19 mouse cellular contexts compared by ENCODE assay signal in genomic region chr9:44237128-44237527, GRCm38 (mm10). TPM values are rescaled to one million over a fixed set of nuclear protein-coding genes. Genes with fewer than 3 reads are reported as not detected.
DNase-seq lines count a peak whose midpoint lies in the region; ATAC-seq and TF ChIP-seq lines count a peak whose summit lies in the region.
"Had no signal": no experiment of that assay in that cellular context is flagged by ENCODE, and none has a peak within 500 bp of the region (broad histone marks: within the 10 kb centered on the region; RNA-seq: fewer than 3 reads in every experiment).

No protein-coding gene starts in this region.

- DNase-seq in embryonic facial prominence, embryonic 14.5 days (ENCODE audit: low spot score): no peak
- DNase-seq in embryonic facial prominence, embryonic 10.5 days (ENCODE audit: low spot score): no peak
- no peak for DNase-seq in spleen, adult 2 months (ENCODE audit: low read depth in 1 of 2, low spot score in 2 of 2)
- DNase-seq in spleen, adult 18-20 months: no peak
- peak; percentile 53 for DNase-seq in thymus, postnatal 25 days
- no peak for DNase-seq in cerebellum, adult 11-12 months
- DNase-seq: cerebellum, postnatal 25 days; liver, postnatal 0 days; right cerebral cortex, postnatal 14 days had no signal

- H3K36me3 ChIP-seq in embryonic facial prominence, embryonic 14.5 days (ENCODE audit: control insufficient read depth, insufficient read depth, low read length): no peaks in the 10 kb centered on the region
- no peaks in the 10 kb centered on the region for H3K36me3 ChIP-seq in embryonic facial prominence, embryonic 10.5 days (replicated peaks)
- H3K36me3 ChIP-seq in spleen, adult 2 months (ENCODE audit: control insufficient read depth, insufficient read depth, low read length): no peaks in the 10 kb centered on the region
- no peaks in the 10 kb centered on the region for H3K36me3 ChIP-seq in kidney, embryonic 16.5 days (ENCODE audit: insufficient read depth, low read length)
- H3K36me3 ChIP-seq in intestine, embryonic 15.5 days: no peaks in the 10 kb centered on the region
- H3K36me3 ChIP-seq: forebrain, embryonic 15.5 days; heart, embryonic 12.5 days; neural tube, embryonic 13.5 days had no signal

- no peak overlapping the region for H3K4me3 ChIP-seq in embryonic facial prominence, embryonic 14.5 days (ENCODE audit: low read depth, low read length)
- no peak overlapping the region for H3K4me3 ChIP-seq in embryonic facial prominence, embryonic 10.5 days
- H3K4me3 ChIP-seq in spleen, adult 2 months (ENCODE audit: extremely low read depth, insufficient read depth, insufficient read length): no peak overlapping the region
- H3K4me3 ChIP-seq in kidney, embryonic 16.5 days (ENCODE audit: low read length): no peak overlapping the region
- no peak overlapping the region for H3K4me3 ChIP-seq in intestine, embryonic 15.5 days (replicated peaks)
- H3K4me3 ChIP-seq: forebrain, embryonic 15.5 days; heart, embryonic 12.5 days; left cerebral cortex, adult 2 months; neural tube, embryonic 13.5 days had no signal

- H3K27ac ChIP-seq in embryonic facial prominence, embryonic 14.5 days (replicated peaks; ENCODE audit: low read depth, low read length): no peak overlapping the region
- no peak overlapping the region; the same call in 1 of the 2 replicates for H3K27ac ChIP-seq in embryonic facial prominence, embryonic 10.5 days (replicated peaks)
- H3K27ac ChIP-seq in spleen, adult 2 months (ENCODE audit: insufficient read depth, low read length): peak overlapping the region; percentile 75
- peak overlapping the region; percentile 77; the same call in 1 of the 2 replicates for H3K27ac ChIP-seq in kidney, embryonic 16.5 days (ENCODE audit: low read length)
- no peak overlapping the region for H3K27ac ChIP-seq in intestine, embryonic 15.5 days
- H3K27ac ChIP-seq: forebrain, embryonic 15.5 days; left cerebral cortex, adult 2 months; neural tube, embryonic 13.5 days; stomach, postnatal 0 days had no signal

- no peaks in the 10 kb centered on the region for H3K9me3 ChIP-seq in embryonic facial prominence, embryonic 14.5 days (ENCODE audit: control insufficient read depth, low read length)
- H3K9me3 ChIP-seq in embryonic facial prominence, embryonic 10.5 days: no peaks in the 10 kb centered on the region
- no peaks in the 10 kb centered on the region for H3K9me3 ChIP-seq in kidney, embryonic 16.5 days (ENCODE audit: low read length)
- no peaks in the 10 kb centered on the region for H3K9me3 ChIP-seq in intestine, embryonic 15.5 days
- H3K9me3 ChIP-seq: forebrain, embryonic 15.5 days; heart, embryonic 12.5 days; neural tube, embryonic 13.5 days had no signal

- no peak for TF ChIP-seq CTCF in spleen, adult 2 months (IDR thresholded peaks at IDR 0.05; ENCODE audit: extremely low read depth, insufficient read depth, insufficient read length, insufficient replicate concordance)

- TF ChIP-seq POLR2A in spleen, adult 2 months (IDR thresholded peaks at IDR 0.05; ENCODE audit: low read depth, low read length): no peak

- WGBS in embryonic facial prominence, embryonic 14.5 days: 55% methylated on average over 4 of the region's 4 CpGs
- WGBS in embryonic facial prominence, embryonic 10.5 days: 64% methylated on average over 4 of the region's 4 CpGs
- WGBS in spleen, adult 2 months: 69% methylated on average over 4 of the region's 4 CpGs
- whole genome bisulfite sequencing in kidney, embryonic 16.5 days: 42% methylated on average over 4 of the region's 4 CpGs
- WGBS in intestine, embryonic 15.5 days: 68% methylated on average over 4 of the region's 4 CpGs

- H3K4me1 ChIP-seq in embryonic facial prominence, embryonic 14.5 days (ENCODE audit: control insufficient read depth, insufficient read depth, low read length): peaks cover 4% of the 10 kb centered on the region
- peaks cover 30% of the 10 kb centered on the region for H3K4me1 ChIP-seq in embryonic facial prominence, embryonic 10.5 days
- H3K4me1 ChIP-seq in spleen, adult 2 months (ENCODE audit: control insufficient read depth, insufficient read depth, insufficient read length): peaks cover 19% of the 10 kb centered on the region
- peaks cover 20% of the 10 kb centered on the region for H3K4me1 ChIP-seq in kidney, embryonic 16.5 days (ENCODE audit: insufficient read depth, low read length)
- 0 out of 2 replicates have a peak, but pooled peaks cover 7% of the 10 kb centered on the region for H3K4me1 ChIP-seq in intestine, embryonic 15.5 days (replicated peaks)

- H3K4me2 ChIP-seq in embryonic facial prominence, embryonic 14.5 days (ENCODE audit: low read depth, low read length): no peak overlapping the region
- no peak overlapping the region for H3K4me2 ChIP-seq in kidney, embryonic 16.5 days (replicated peaks; ENCODE audit: low read depth, low read length)
- no peak overlapping the region for H3K4me2 ChIP-seq in intestine, embryonic 15.5 days (replicated peaks)
- H3K4me2 ChIP-seq: forebrain, embryonic 15.5 days; heart, embryonic 12.5 days; neural tube, embryonic 13.5 days had no signal

- H3K9ac ChIP-seq in embryonic facial prominence, embryonic 14.5 days (ENCODE audit: low read depth, low read length): 0 out of 2 replicates have a peak overlapping the region, but pooled peaks have one; percentile 27
- H3K9ac ChIP-seq in kidney, embryonic 16.5 days (replicated peaks; ENCODE audit: low read length): no peak overlapping the region
- H3K9ac ChIP-seq in intestine, embryonic 15.5 days: no peak overlapping the region
- H3K9ac ChIP-seq: forebrain, embryonic 15.5 days; heart, embryonic 12.5 days; liver, postnatal 0 days; neural tube, embryonic 13.5 days had no signal

- ATAC-seq in embryonic facial prominence, embryonic 14.5 days (ENCODE audit: low read depth): no peak
- ATAC-seq in kidney, embryonic 16.5 days (ENCODE audit: low FRiP score, low TSS enrichment): no peak
- no peak for ATAC-seq in intestine, embryonic 15.5 days
- ATAC-seq: forebrain, embryonic 15.5 days; inflammation-experienced regulatory T-cells, adult 6 months; liver, postnatal 0 days; Patski had no signal

- H3K27me3 ChIP-seq in embryonic facial prominence, embryonic 14.5 days (replicated peaks; ENCODE audit: control insufficient read depth, insufficient read depth, low read length): no peaks in the 10 kb centered on the region
- H3K27me3 ChIP-seq in embryonic facial prominence, embryonic 10.5 days (replicated peaks; ENCODE audit: low read depth, poor library complexity, severe bottlenecking): no peaks in the 10 kb centered on the region
- no peaks in the 10 kb centered on the region for H3K27me3 ChIP-seq in spleen, adult 2 months (ENCODE audit: control insufficient read depth, insufficient read depth, low read length)
- H3K27me3 ChIP-seq in kidney, embryonic 16.5 days (ENCODE audit: insufficient read depth, low read length): no peaks in the 10 kb centered on the region
- no peaks in the 10 kb centered on the region for H3K27me3 ChIP-seq in intestine, embryonic 15.5 days (replicated peaks)
- H3K27me3 ChIP-seq: forebrain, embryonic 15.5 days; neural tube, embryonic 13.5 days; Patski had no signal

RNA-seq across cellular contexts. Expression of gene Cbl, which starts 3.3 kb away (rescaled TPM):
- 15.3 and 17.1 TPM in 2 replicates for polyA plus RNA-seq in embryonic facial prominence, embryonic 14.5 days (2014; fragmentation: Nextera tagmentation; extraction: Ambion mirVana)
- 25.4 and 25.5 TPM in 2 replicates for polyA plus RNA-seq in embryonic facial prominence, embryonic 10.5 days (2016; fragmentation: Nextera tagmentation; extraction: Ambion mirVana)
- polyA plus RNA-seq in spleen, adult 2 months (2012; rRNA removed): 16.1 and 20.3 TPM in 2 replicates
- polyA plus RNA-seq in kidney, embryonic 16.5 days (2015; fragmentation: Nextera tagmentation; extraction: Ambion mirVana): 17.6 and 24.0 TPM in 2 replicates
- 13.2 and 14.8 TPM in 2 replicates for polyA plus RNA-seq in intestine, embryonic 15.5 days (2015; fragmentation: Nextera tagmentation; extraction: Ambion mirVana)

RNA-seq across cellular contexts. Expression of gene Ccdc153, which starts 3.3 kb away (rescaled TPM):
- 0.96 and 10.0 TPM in 2 replicates for polyA plus RNA-seq in embryonic facial prominence, embryonic 14.5 days (2014; fragmentation: Nextera tagmentation; extraction: Ambion mirVana)
- not detected in 2 replicates for polyA plus RNA-seq in embryonic facial prominence, embryonic 10.5 days (2016; fragmentation: Nextera tagmentation; extraction: Ambion mirVana)
- polyA plus RNA-seq in spleen, adult 2 months (2012; rRNA removed): not detected in 2 replicates
- not detected in 2 replicates for polyA plus RNA-seq in kidney, embryonic 16.5 days (2015; fragmentation: Nextera tagmentation; extraction: Ambion mirVana)
- not detected in 2 replicates for polyA plus RNA-seq in intestine, embryonic 15.5 days (2015; fragmentation: Nextera tagmentation; extraction: Ambion mirVana)
- polyA plus RNA-seq: heart, embryonic 12.5 days; inflammation-experienced regulatory T-cells, adult 6 months; limb, embryonic 14.5 days; liver, postnatal 0 days; neural tube, embryonic 13.5 days; Patski; stomach, postnatal 0 days had no signal

RNA-seq across cellular contexts. Expression of gene Pdzd3, which starts 14.1 kb away (rescaled TPM):
- polyA plus RNA-seq in embryonic facial prominence, embryonic 14.5 days (2014; fragmentation: Nextera tagmentation; extraction: Ambion mirVana): 0.12 and 0.15 TPM in 2 replicates
- polyA plus RNA-seq in embryonic facial prominence, embryonic 10.5 days (2016; fragmentation: Nextera tagmentation; extraction: Ambion mirVana): 0.09 TPM in 1 of 2 replicates, not detected in the other
- polyA plus RNA-seq in spleen, adult 2 months (2012; rRNA removed): 0.07 and 0.08 TPM in 2 replicates
- 13.3 and 14.1 TPM in 2 replicates for polyA plus RNA-seq in kidney, embryonic 16.5 days (2015; fragmentation: Nextera tagmentation; extraction: Ambion mirVana)
- polyA plus RNA-seq in intestine, embryonic 15.5 days (2015; fragmentation: Nextera tagmentation; extraction: Ambion mirVana): 11.7 and 12.9 TPM in 2 replicates
- polyA plus RNA-seq: heart, embryonic 12.5 days; liver, postnatal 0 days had no signal

RNA-seq across cellular contexts. Expression of gene Nlrx1, which starts 31.3 kb away (rescaled TPM):
- polyA plus RNA-seq in embryonic facial prominence, embryonic 14.5 days (2014; fragmentation: Nextera tagmentation; extraction: Ambion mirVana): 9.7 and 13.2 TPM in 2 replicates
- 1.9 and 2.4 TPM in 2 replicates for polyA plus RNA-seq in embryonic facial prominence, embryonic 10.5 days (2016; fragmentation: Nextera tagmentation; extraction: Ambion mirVana)
- polyA plus RNA-seq in spleen, adult 2 months (2012; rRNA removed): 8.4 and 10.7 TPM in 2 replicates
- 6.6 and 7.9 TPM in 2 replicates for polyA plus RNA-seq in kidney, embryonic 16.5 days (2015; fragmentation: Nextera tagmentation; extraction: Ambion mirVana)
- 5.5 and 5.9 TPM in 2 replicates for polyA plus RNA-seq in intestine, embryonic 15.5 days (2015; fragmentation: Nextera tagmentation; extraction: Ambion mirVana)

RNA-seq across cellular contexts. Expression of gene Abcg4, which starts 51.3 kb away (rescaled TPM):
- 4.5 and 5.1 TPM in 2 replicates for polyA plus RNA-seq in embryonic facial prominence, embryonic 14.5 days (2014; fragmentation: Nextera tagmentation; extraction: Ambion mirVana)
- polyA plus RNA-seq in embryonic facial prominence, embryonic 10.5 days (2016; fragmentation: Nextera tagmentation; extraction: Ambion mirVana): 2.6 and 3.1 TPM in 2 replicates
- polyA plus RNA-seq in spleen, adult 2 months (2012; rRNA removed): 12.3 and 22.3 TPM in 2 replicates
- polyA plus RNA-seq in kidney, embryonic 16.5 days (2015; fragmentation: Nextera tagmentation; extraction: Ambion mirVana): 2.8 TPM in 2 replicates
- polyA plus RNA-seq in intestine, embryonic 15.5 days (2015; fragmentation: Nextera tagmentation; extraction: Ambion mirVana): 2.5 and 2.9 TPM in 2 replicates
- polyA plus RNA-seq: inflammation-experienced regulatory T-cells, adult 6 months had no signal

Comparison
In these comparisons a context has a peak if more than half of its experiments do, and no peak if none do; other contexts are left out.
1. H3K27ac ChIP-seq: peak in spleen, adult 2 months (single experiment) and kidney, embryonic 16.5 days (single experiment); none in embryonic facial prominence, embryonic 14.5 days (single experiment), embryonic facial prominence, embryonic 10.5 days (single experiment) and intestine, embryonic 15.5 days (single experiment).
2. RNA of gene Pdzd3, which starts 14.1 kb away (polyA plus RNA-seq): 13.3 to 14.1 TPM in kidney, embryonic 16.5 days and 11.7 to 12.9 TPM in intestine, embryonic 15.5 days; 0.12 to 0.15 TPM in embryonic facial prominence, embryonic 14.5 days, 0.07 to 0.08 TPM in spleen, adult 2 months and 0.09 TPM in embryonic facial prominence, embryonic 10.5 days; every median in the first group is over 10 times any median in the second.